Mouse (Mus musculus) stomach, postnatal 0 days (tissue): ENCODE data around the gene Manea. TPM values are rescaled to one million over a fixed set of nuclear protein-coding genes. Genes with fewer than 3 reads are reported as not detected.

ENCODE experiments used
- ATAC-seq: fragments of 200-750 bp; cut with Nextera tagmentation; 2 replicates; pipeline ENCODE4 v1.8.0; 2017; ENCODE audit not compliant: low FRiP score, low TSS enrichment
- DNase-seq: peaks from one replicate; pipeline ENCODE4 v3.0.0-alpha.2; 2016; ENCODE audit warnings: low spot score
- H3K27ac ChIP-seq: fragments of 300-500 bp; sonication (generic); replicated peaks from 2 replicates; pipeline ENCODE4 v1.5.1; 2014; ENCODE audit warnings: mild to moderate bottlenecking, control low read depth
- H3K27me3 ChIP-seq: fragments of 300-500 bp; sonication (generic); 2 replicates; pipeline ENCODE4 v1.6.1; 2014; ENCODE audit warnings: low read length; ENCODE audit not compliant: control insufficient read depth, insufficient read depth
- H3K36me3 ChIP-seq: fragments of 300-500 bp; sonication (generic); 2 replicates; pipeline ENCODE4 v1.6.1; 2014; ENCODE audit warnings: low read length, mixed read lengths; ENCODE audit not compliant: control insufficient read depth, insufficient read depth
- H3K4me1 ChIP-seq: fragments of 300-500 bp; sonication (generic); replicated peaks from 2 replicates; pipeline ENCODE4 v1.6.1; 2014; ENCODE audit warnings: antibody characterized with exemption; ENCODE audit not compliant: control insufficient read depth, insufficient read depth
- H3K4me2 ChIP-seq: fragments of 300-500 bp; sonication (generic); replicated peaks from 2 replicates; pipeline ENCODE4 v1.6.1; 2014; ENCODE audit warnings: low read depth, mild to moderate bottlenecking, control low read depth, moderate library complexity
- H3K4me3 ChIP-seq: fragments of 300-500 bp; sonication (generic); 2 replicates; pipeline ENCODE4 v1.5.1; 2014; ENCODE audit warnings: low read depth, low read length, control low read depth
- H3K9ac ChIP-seq: fragments of 300-500 bp; sonication (generic); 2 replicates; pipeline ENCODE4 v1.6.1; 2014; ENCODE audit warnings: mild to moderate bottlenecking, low read length, control low read depth, mixed read lengths
- H3K9me3 ChIP-seq: fragments of 300-500 bp; sonication (generic); 2 replicates; pipeline ENCODE4 v1.6.1; 2016; ENCODE audit warnings: low read length; ENCODE audit not compliant: control insufficient read depth
- CTCF ChIP-seq: IDR thresholded peaks from 2 replicates; pipeline ENCODE4 v1.5.1; 2016; ENCODE audit warnings: antibody characterized with exemption, low read depth, mild to moderate bottlenecking, moderate library complexity
- EP300 ChIP-seq: optimal IDR thresholded peaks from 2 replicates; pipeline ENCODE3; 2016; ENCODE audit warnings: antibody characterized with exemption
- WGBS: fragments of 180-500 bp; shearing (Covaris S2); extraction: QIAGEN DNeasy Blood & Tissue Kit; methylation state at CpG from one replicate; pipeline ENCODE4 v1.1.7; 2014; 5-methylcytosine and 5-hydroxymethylcytosine counted together
- polyA plus RNA-seq: library from polyadenylated mRNA; unstranded; fragments of >200 nt; fragmentation: Nextera tagmentation; extraction: Ambion mirVana; gene quantifications from 2 replicates; pipeline ENCODE4 v1.2.1, GENCODE M21; 2015

Manea gene
- polyA plus RNA-seq, 1 experiment from 2014 or later = 4.7 TPM

DNA sequence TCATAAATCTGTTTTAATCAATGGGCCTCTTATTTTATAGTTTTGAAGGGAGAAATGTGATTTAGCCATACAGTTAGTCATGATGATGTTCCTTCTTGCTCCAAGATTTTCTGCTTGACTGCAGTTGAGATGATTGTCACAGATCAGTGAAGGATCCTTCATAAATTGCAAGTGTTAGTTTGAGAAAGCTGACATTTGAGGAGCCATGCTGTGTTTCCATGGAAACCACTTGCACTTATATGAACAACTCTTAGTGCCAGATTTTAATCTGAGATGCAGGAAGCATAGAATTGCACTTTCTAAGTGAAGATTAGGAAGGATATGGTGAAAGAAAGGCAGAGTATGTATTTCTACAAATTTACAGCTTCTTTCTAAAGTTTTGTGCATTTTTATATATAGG is 70.4 kb downstream of the Manea start:
- ATAC-seq (no peak), DNase-seq (no peak)
- Histone ChIP-seq H3K27ac (no peak overlapping the region), H3K36me3 (no peaks in the 10 kb centered on the region), H3K9me3 (no peaks in the 10 kb centered on the region), H3K4me2 (no peak overlapping the region), H3K9ac (no peak overlapping the region), H3K27me3 (no peaks in the 10 kb centered on the region), H3K4me3 (no peak overlapping the region), H3K4me1 (no peaks in the 10 kb centered on the region)
- TF ChIP-seq CTCF (no peak), EP300 (no peak)

DNA sequence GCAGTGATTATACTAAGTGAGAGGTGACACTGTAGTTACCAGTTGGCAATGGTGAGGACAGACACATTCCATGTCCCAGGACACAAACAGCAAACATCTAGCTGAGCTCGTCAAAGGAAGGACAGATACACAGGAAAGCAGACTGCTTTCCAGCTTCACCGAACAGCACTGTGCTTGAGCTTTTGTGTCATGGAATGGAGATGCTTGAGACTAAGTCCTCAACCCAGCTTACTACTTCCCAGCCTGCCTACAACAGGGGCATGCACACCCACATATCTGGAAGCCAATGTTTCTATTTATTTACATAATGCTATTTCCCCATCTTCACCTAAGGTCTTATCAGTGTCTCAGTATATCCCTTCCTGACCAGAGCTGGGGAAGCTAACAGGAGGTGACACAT is 70.9 kb downstream of the Manea start:
- Histone ChIP-seq H3K4me3 (no peak overlapping the region), H3K27ac (no peak overlapping the region), H3K4me2 (no peak overlapping the region), H3K4me1 (no peaks in the 10 kb centered on the region), H3K27me3 (no peaks in the 10 kb centered on the region), H3K36me3 (no peaks in the 10 kb centered on the region), H3K9ac (no peak overlapping the region), H3K9me3 (no peaks in the 10 kb centered on the region)
- WGBS = 87% methylated on average over 2 of the region's 2 CpGs
- DNase-seq (no peak), ATAC-seq (no peak)
- no peak for TF ChIP-seq EP300
- no peak for TF ChIP-seq CTCF
